Comparison of ENCODE assay signal across 8 mouse cellular contexts in the genomic region with DNA sequence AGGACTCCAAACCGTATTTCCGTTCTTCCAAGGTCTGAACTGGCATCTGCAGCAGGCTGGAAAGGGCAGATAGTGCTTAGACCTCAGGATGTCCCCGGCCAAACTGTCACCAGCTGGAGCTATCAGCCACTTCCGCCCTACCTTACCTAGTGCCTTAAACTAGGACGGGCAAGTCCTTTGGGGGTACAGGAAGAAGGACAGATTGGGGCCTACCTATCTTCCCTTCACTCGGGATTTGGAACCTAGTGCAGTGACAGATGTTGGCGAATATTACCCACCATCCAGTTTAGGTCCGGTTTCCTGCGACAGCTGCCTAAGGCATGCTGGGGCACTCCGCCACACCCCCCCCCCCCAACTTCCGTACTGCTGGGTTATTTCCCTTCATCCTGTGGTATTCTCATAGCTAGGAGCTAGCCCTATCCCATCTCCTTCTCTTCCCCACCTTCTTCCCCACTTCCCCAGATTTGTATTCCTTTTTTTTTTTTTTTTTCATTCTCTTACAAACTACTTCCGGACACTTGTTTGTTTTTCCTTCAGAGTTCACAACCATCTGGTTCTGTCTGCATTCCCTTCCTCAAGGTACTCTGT. TPM values are rescaled to one million over a fixed set of nuclear protein-coding genes. Genes with fewer than 3 reads are reported as not detected.
DNase-seq lines count a peak whose midpoint lies in the region; ATAC-seq lines count a peak whose summit lies in the region.

A gene (plus strand): TSS at position 538 of the 588 bp plus-strand sequence.

- H3K27ac ChIP-seq in kidney, embryonic 14.5 days (ENCODE audit: low read depth, low read length): no peak within 1 kb of the TSS
- no peak within 1 kb of the TSS for H3K27ac ChIP-seq in embryonic facial prominence, embryonic 14.5 days (replicated peaks; ENCODE audit: low read depth, low read length)
- H3K27ac ChIP-seq in intestine, embryonic 15.5 days: no peak within 1 kb of the TSS
- no peak within 1 kb of the TSS for H3K27ac ChIP-seq in midbrain, embryonic 14.5 days (replicated peaks; ENCODE audit: low read depth, low read length)

- H3K36me3 ChIP-seq in kidney, embryonic 14.5 days (ENCODE audit: control insufficient read depth, insufficient read depth, low read length): no peaks in the 10 kb centered on the region
- no peaks in the 10 kb centered on the region for H3K36me3 ChIP-seq in embryonic facial prominence, embryonic 14.5 days (ENCODE audit: control insufficient read depth, insufficient read depth, low read length)
- no peaks in the 10 kb centered on the region for H3K36me3 ChIP-seq in intestine, embryonic 15.5 days
- no peaks in the 10 kb centered on the region for H3K36me3 ChIP-seq in midbrain, embryonic 14.5 days (ENCODE audit: control insufficient read depth, insufficient read depth, low read length)

- no peak for DNase-seq in kidney, postnatal 25 days
- DNase-seq in embryonic facial prominence, embryonic 14.5 days (ENCODE audit: low spot score): no peak
- no peak for DNase-seq in midbrain, embryonic 14.5 days
- DNase-seq in thymus, postnatal 36 days: peak; percentile 70 to 71
- DNase-seq in frontal cortex, postnatal 36 days (ENCODE audit: low spot score in 2 of 2): no peak

- 0 out of 2 replicates have a peak within 1 kb of the TSS, but pooled peaks have one; percentile 9 for H3K9ac ChIP-seq in kidney, embryonic 14.5 days (ENCODE audit: low read depth, low read length)
- H3K9ac ChIP-seq in embryonic facial prominence, embryonic 14.5 days (ENCODE audit: low read depth, low read length): peak within 1 kb of the TSS; percentile 48
- H3K9ac ChIP-seq in intestine, embryonic 15.5 days: peak within 1 kb of the TSS; percentile 29; the same call in 1 of the 2 replicates
- no peak within 1 kb of the TSS for H3K9ac ChIP-seq in midbrain, embryonic 14.5 days (replicated peaks; ENCODE audit: low read length)

- H3K4me3 ChIP-seq in kidney, embryonic 14.5 days (ENCODE audit: low read length): peak within 1 kb of the TSS; percentile 23; the same call in 1 of the 2 replicates
- H3K4me3 ChIP-seq in embryonic facial prominence, embryonic 14.5 days (ENCODE audit: low read depth, low read length): peak within 1 kb of the TSS; percentile 35
- H3K4me3 ChIP-seq in intestine, embryonic 15.5 days (replicated peaks): peak within 1 kb of the TSS; percentile 35
- peak within 1 kb of the TSS; percentile 24 for H3K4me3 ChIP-seq in midbrain, embryonic 14.5 days (replicated peaks; ENCODE audit: low read depth, low read length)

- H3K27me3 ChIP-seq in kidney, embryonic 14.5 days (ENCODE audit: control insufficient read depth, insufficient read depth, low read length): no peaks in the 10 kb centered on the region
- no peaks in the 10 kb centered on the region for H3K27me3 ChIP-seq in embryonic facial prominence, embryonic 14.5 days (replicated peaks; ENCODE audit: control insufficient read depth, insufficient read depth, low read length)
- no peaks in the 10 kb centered on the region for H3K27me3 ChIP-seq in intestine, embryonic 15.5 days (replicated peaks)
- H3K27me3 ChIP-seq in midbrain, embryonic 14.5 days (ENCODE audit: control insufficient read depth, insufficient read depth, low read length): no peaks in the 10 kb centered on the region

- ATAC-seq in kidney, embryonic 14.5 days (ENCODE audit: low FRiP score, low TSS enrichment): peak; percentile 50
- 0 out of 2 replicates have a peak, but pooled peaks have one; percentile 3 for ATAC-seq in embryonic facial prominence, embryonic 14.5 days (ENCODE audit: low read depth)
- peak; percentile 65 for ATAC-seq in intestine, embryonic 15.5 days
- no peak for ATAC-seq in midbrain, embryonic 14.5 days (ENCODE audit: low FRiP score, low TSS enrichment)
- no peak for ATAC-seq in frontal cortex, adult (ENCODE audit: low TSS enrichment)

- H3K4me1 ChIP-seq in kidney, embryonic 14.5 days (ENCODE audit: control insufficient read depth, insufficient read depth, low read length): no peaks in the 10 kb centered on the region
- H3K4me1 ChIP-seq in embryonic facial prominence, embryonic 14.5 days (ENCODE audit: control insufficient read depth, insufficient read depth, low read length): 0 out of 2 replicates have a peak, but pooled peaks cover 4% of the 10 kb centered on the region
- H3K4me1 ChIP-seq in intestine, embryonic 15.5 days (replicated peaks): peaks cover 10% of the 10 kb centered on the region
- peaks cover 4% of the 10 kb centered on the region; the same call in 1 of the 2 replicates for H3K4me1 ChIP-seq in midbrain, embryonic 14.5 days (ENCODE audit: control insufficient read depth, insufficient read depth, low read length)

- WGBS in kidney, embryonic 14.5 days: 45% methylated on average over 12 of the region's 12 CpGs
- WGBS in embryonic facial prominence, embryonic 14.5 days: 39% methylated on average over 11 of the region's 12 CpGs
- 37% methylated on average over 12 of the region's 12 CpGs for WGBS in intestine, embryonic 15.5 days
- WGBS in midbrain, embryonic 14.5 days: 55% methylated on average over 12 of the region's 12 CpGs

- no peaks in the 10 kb centered on the region for H3K9me3 ChIP-seq in kidney, embryonic 14.5 days (ENCODE audit: control insufficient read depth, low read length)
- H3K9me3 ChIP-seq in embryonic facial prominence, embryonic 14.5 days (ENCODE audit: control insufficient read depth, low read length): no peaks in the 10 kb centered on the region
- no peaks in the 10 kb centered on the region for H3K9me3 ChIP-seq in intestine, embryonic 15.5 days
- no peaks in the 10 kb centered on the region for H3K9me3 ChIP-seq in midbrain, embryonic 14.5 days (ENCODE audit: control insufficient read depth, low read length)

- peak within 1 kb of the TSS; percentile 61 for H3K4me2 ChIP-seq in kidney, embryonic 14.5 days (replicated peaks; ENCODE audit: low read depth, low read length)
- H3K4me2 ChIP-seq in embryonic facial prominence, embryonic 14.5 days (ENCODE audit: low read depth, low read length): peak within 1 kb of the TSS; percentile 67
- peak within 1 kb of the TSS; percentile 79 for H3K4me2 ChIP-seq in intestine, embryonic 15.5 days (replicated peaks)
- H3K4me2 ChIP-seq in midbrain, embryonic 14.5 days (ENCODE audit: low read length): peak within 1 kb of the TSS; percentile 58

RNA-seq across cellular contexts. Expression of the gene that starts here (rescaled TPM):
- polyA plus RNA-seq in kidney, embryonic 14.5 days (2014; fragmentation: Nextera tagmentation; extraction: Ambion mirVana): not detected in 2 replicates
- 0.11 TPM in 1 of 2 replicates, not detected in the other for polyA plus RNA-seq in embryonic facial prominence, embryonic 14.5 days (2014; fragmentation: Nextera tagmentation; extraction: Ambion mirVana)
- polyA plus RNA-seq in intestine, embryonic 15.5 days (2015; fragmentation: Nextera tagmentation; extraction: Ambion mirVana): 0.03 TPM in 1 of 2 replicates, not detected in the other
- not detected in 2 replicates for polyA plus RNA-seq in midbrain, embryonic 14.5 days (2014; fragmentation: Nextera tagmentation; extraction: Ambion mirVana)

Comparison
In these comparisons a context has a peak if more than half of its experiments do, and no peak if none do; other contexts are left out.
1. Peak in ATAC-seq, H3K4me3 ChIP-seq, H3K9ac ChIP-seq and H3K4me2 ChIP-seq in kidney, embryonic 14.5 days; RNA of the gene not detected or under 1 TPM.
2. Peak in ATAC-seq, H3K4me3 ChIP-seq, H3K9ac ChIP-seq and H3K4me2 ChIP-seq in embryonic facial prominence, embryonic 14.5 days; RNA of the gene not detected or under 1 TPM.
3. Peak in ATAC-seq, H3K4me3 ChIP-seq, H3K9ac ChIP-seq and H3K4me2 ChIP-seq in intestine, embryonic 15.5 days; RNA of the gene not detected or under 1 TPM.
4. DNase-seq: peak in thymus, postnatal 36 days (2 of 2); none in kidney, postnatal 25 days (0 of 2), embryonic facial prominence, embryonic 14.5 days (single experiment), midbrain, embryonic 14.5 days (single experiment) and frontal cortex, postnatal 36 days (0 of 2).
5. Peak in every context shown above with its lines, with median percentiles within 50 percentile points of each other: H3K4me2 ChIP-seq and H3K4me3 ChIP-seq.